Mouse (Mus musculus) right cerebral cortex, postnatal 25 days (tissue): Measurements from ENCODE around the gene Trpc1.

ENCODE experiments used
- DNase-seq: peaks from one replicate; pipeline ENCODE4 v3.0.0; 2022

Gene Trpc1

DNA sequence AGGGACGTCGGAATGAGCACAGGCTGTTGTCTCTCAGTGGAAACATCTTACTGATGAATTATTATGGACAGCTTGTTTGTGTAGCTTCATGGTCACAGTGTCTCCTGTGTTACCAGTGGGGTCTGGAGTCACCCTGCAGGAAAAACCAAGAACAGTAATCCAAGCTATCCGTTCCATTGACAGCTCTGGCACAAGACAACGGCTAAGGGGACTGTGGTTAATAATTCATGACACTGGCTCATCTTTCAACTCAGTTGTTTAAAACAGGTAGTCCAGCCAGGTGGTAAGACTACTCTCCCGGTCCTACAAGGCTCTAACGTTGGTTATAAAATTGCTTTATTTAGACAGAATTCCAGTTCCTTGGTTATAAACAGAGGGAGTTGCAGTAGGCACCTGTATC, 53.6 kb downstream of the Trpc1 start:
- no peak for DNase-seq

DNA sequence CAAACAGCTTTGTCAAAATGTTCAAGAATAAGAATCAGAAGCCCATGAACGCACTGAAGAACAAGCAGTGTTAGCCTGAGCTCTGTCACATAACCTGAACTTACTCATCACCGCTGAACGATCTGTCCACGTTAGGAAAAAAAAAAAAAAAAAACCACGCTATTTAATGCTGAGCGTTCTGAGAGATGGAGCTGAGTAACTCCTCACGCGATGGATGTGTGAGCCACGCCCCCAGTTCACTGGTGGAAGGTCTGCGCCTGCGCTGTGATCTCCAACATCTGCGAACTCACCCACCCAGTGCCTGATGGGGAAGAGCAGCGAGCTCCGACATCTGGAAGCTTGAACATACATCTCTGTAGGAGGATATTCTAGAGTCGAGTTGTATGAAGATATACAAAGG, 55.2 kb downstream of the Trpc1 start:
- DNase-seq, result no peak

- DNase-seq, result no peak
These were observed 55.6 kb downstream of the Trpc1 start for GRCm38 (mm10) chr9:95694526-95694925.

DNA sequence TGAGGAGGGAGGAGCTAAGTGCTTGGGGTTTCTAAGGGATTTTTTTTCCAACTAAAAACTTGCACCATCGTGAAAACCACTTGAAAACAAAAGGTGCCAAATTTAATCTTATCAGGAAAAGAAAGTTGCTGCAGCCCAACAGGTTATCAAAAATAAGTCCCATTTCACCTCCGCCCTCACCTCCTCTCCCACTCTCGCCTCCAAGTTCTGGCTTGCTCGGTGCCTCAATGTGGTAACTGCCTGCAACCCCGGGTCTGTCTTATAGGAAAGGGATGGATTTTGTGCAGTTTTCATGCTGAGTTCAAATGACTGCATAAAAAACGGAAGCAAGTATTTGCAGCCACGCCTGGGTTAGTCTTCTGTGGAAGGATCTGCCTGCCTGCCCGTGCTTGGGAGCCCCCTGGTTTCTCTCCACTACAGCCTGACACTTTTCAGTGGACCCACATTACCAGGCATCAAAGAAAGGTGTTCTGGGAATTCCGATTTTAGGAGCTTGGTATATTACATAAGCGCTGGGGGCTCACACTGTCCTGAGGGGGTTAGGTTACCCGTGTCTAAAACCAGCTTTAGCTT, 56.6 kb downstream of the Trpc1 start:
- DNase-seq, result no peak

GRCm38 (mm10) chr9:95692823-95693222, 57.4 kb downstream of the Trpc1 start:
- no peak for DNase-seq

GRCm38 (mm10) chr9:95688064-95688463, 62.1 kb downstream of the Trpc1 start:
- DNase-seq, result no peak

- no peak for DNase-seq
These were observed 64.3 kb downstream of the Trpc1 start for GRCm38 (mm10) chr9:95685660-95686440.

DNA sequence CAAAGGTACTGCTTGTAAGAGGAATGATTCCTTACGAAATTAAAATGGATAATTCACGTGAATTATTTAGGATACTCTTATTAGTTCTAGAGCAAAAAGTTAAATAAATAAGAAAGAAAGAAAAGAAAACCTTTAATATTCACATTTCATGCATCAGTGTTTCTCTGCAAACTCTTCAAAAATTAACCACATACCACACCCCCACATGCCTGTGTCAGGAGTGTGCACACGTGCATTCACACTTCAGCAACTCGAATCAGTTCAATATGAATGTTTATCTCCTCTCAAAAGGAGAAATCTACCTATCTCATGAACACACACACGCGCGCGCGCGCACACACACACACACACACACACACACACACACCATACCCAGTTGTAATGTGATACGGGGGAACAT, 69.5 kb downstream of the Trpc1 start:
- no peak for DNase-seq

DNA sequence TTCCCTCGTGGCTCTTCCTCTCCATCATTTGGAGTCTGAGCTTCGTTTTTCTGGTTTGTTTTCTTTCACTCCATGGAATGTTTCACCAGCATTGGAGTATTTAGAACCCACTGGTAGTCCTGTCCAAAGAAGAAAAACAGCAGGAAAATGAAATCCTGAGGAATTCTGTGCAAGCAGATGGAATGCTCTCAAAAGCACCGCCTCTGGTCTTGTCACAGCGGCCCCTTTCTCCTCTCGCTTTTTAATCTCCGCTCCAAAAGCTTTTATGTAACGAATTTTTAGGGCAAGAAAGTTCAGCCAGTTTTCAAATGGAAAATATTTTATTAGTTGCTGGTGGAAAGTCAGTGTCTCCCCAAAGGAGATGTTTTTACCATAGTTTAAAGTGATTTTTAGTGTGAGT, 70.2 kb downstream of the Trpc1 start:
- no peak for DNase-seq

- no peak for DNase-seq
These were observed 74.2 kb downstream of the Trpc1 start for GRCm38 (mm10) chr9:95676021-95676420.

GRCm38 (mm10) chr9:95675064-95675699, 75.0 kb downstream of the Trpc1 start:
- DNase-seq, result no peak

GRCm38 (mm10) chr9:95672760-95673159, 77.4 kb downstream of the Trpc1 start:
- DNase-seq, result no peak

GRCm38 (mm10) chr9:95672331-95672730, 77.8 kb downstream of the Trpc1 start:
- no peak for DNase-seq

DNA sequence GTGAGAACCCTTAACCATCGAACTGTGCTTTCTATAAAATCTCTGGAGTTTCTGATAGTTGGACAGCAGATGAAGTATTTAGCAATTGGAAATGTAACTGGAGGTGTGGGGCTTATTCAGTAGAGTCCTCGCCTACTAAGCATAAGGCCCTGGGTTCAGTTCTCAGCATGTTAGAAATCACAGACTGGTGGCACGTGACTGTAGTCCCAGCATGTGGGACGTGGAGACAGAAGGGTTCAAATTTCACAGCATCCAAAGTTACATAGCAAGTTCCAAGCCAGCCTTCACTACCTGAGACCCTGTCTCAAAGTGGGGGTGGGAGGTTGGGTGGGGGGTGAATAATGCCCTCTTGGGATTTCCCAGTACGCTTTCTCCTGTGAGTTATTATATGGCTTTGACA, 81.9 kb downstream of the Trpc1 start:
- DNase-seq, result no peak

DNA sequence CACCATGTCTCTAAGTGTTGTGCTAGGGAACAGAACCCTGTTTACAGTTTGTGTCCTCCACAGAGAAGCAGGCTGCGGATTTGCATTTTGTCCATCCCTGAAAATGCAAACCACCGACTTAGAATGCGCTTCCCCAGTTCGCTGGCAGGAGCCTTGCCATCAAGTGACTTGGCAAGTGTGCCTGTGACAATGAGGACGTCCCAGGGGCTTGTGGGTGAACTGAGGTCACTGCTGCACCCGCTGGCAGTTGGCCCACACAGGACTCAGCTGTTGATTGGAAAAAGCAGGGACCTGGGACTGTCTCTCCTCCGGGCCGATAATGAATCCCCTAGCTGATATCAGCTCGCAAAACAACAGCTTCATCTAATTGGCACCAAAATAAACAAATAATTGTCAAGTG, 82.3 kb downstream of the Trpc1 start:
- DNase-seq, result no peak

DNA sequence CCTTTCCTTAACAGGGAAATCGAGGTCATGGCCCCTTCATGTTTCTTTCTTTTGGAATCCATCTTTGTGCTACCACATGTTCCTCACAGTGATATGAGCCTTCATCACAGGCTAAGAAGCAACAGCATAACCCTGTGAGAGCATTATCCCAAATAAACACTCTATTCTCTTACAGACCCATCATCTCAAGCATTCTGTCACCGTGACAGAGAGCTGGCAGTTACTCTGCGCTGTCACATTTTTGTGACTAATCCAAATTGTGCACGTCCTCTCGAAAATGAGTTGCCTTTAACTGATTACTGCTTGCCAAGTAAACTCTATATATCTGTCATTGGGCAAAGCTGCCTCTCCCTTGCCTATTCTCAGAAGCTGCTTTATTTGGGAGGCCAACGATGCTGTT, 84.3 kb downstream of the Trpc1 start:
- DNase-seq, result no peak

DNA sequence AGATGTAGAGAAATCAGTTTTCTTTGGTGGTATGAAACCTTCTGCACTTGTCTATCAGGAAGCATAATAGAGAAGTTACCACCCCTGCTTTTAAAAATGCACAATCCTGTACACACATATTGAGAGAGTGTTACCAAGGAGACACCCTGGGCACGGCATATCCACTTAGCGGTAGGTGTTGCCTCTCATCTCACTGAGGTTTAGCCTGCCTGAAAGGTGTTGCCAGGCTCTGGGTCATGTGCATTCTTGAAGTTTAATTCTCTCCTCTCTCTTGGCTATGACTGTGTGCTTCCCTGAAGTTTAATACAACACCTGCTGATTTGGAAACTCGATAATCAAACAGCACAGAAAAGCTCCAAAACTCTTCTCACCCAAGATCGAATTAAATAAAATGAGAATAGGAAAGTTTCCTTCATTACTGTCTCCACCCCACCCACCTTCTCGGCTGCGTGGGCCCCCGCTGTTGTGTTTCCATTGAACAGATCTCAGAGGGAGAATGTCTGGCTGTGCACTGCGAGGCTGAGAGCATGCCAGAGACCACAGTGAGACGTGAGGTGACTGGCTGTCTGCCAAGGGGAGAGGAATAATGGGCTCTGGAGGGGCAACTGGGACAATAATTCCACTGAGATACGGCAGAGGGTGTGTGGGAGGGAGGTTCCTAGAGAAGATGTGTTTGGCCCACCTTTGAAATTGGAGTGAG, 85.7 kb downstream of the Trpc1 start:
- DNase-seq, result peak; percentile 22

DNA sequence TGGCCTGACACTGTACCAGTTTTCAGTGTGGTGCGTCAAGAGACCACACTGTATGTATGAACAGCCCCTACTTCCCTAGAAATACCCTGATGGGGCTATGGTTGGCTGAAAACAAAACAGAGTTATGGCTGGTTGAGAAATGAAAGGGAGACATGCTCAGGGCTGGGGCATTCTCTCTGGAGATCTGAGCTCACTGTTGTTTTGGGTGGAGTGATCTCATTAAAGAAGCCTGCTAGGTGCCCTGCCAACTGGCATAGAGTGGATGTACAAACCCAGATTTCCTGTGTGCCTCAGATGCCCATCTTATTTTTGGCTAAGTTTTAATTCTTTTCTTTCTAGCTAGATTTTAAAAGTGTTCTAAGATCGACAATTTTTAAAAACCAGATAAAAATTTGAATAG, 92.2 kb downstream of the Trpc1 start:
- no peak for DNase-seq
